Mouse (Mus musculus) intestine, postnatal 0 days (tissue): ENCODE data around the gene Ralbp1. TPM values are rescaled to one million over a fixed set of nuclear protein-coding genes. Genes with fewer than 3 reads are reported as not detected.

Experiments
- ATAC-seq: fragments of 200-750 bp; cut with Nextera tagmentation; 2 replicates; pipeline ENCODE4 v1.8.0; 2017; ENCODE audit warnings: mild to moderate bottlenecking, moderate TSS enrichment, moderate library complexity
- H3K27ac ChIP-seq: fragments of 300-500 bp; sonication (generic); 2 replicates; pipeline ENCODE4 v1.5.1; 2014; ENCODE audit warnings: mild to moderate bottlenecking, low read depth, low read length, moderate library complexity
- H3K27me3 ChIP-seq: fragments of 300-500 bp; sonication (generic); replicated peaks from 2 replicates; pipeline ENCODE4 v1.6.1; 2014; ENCODE audit warnings: low read length, mixed read lengths; ENCODE audit not compliant: control insufficient read depth, insufficient read depth
- H3K36me3 ChIP-seq: fragments of 300-500 bp; sonication (generic); 2 replicates; pipeline ENCODE4 v1.6.1; 2014; ENCODE audit warnings: mild to moderate bottlenecking, moderate library complexity; ENCODE audit not compliant: control insufficient read depth, insufficient read depth
- H3K4me1 ChIP-seq: fragments of 300-500 bp; sonication (generic); replicated peaks from 2 replicates; pipeline ENCODE4 v1.6.1; 2014; ENCODE audit warnings: antibody characterized with exemption, low read length, mixed read lengths; ENCODE audit not compliant: control insufficient read depth, insufficient read depth
- H3K4me2 ChIP-seq: fragments of 300-500 bp; sonication (generic); replicated peaks from 2 replicates; pipeline ENCODE4 v1.6.1; 2014; ENCODE audit warnings: low read depth, mild to moderate bottlenecking, moderate library complexity
- H3K4me3 ChIP-seq: fragments of 300-500 bp; sonication (generic); 2 replicates; pipeline ENCODE4 v1.5.1; 2014; ENCODE audit warnings: low read depth, low read length
- H3K9ac ChIP-seq: fragments of 300-500 bp; sonication (generic); 2 replicates; pipeline ENCODE4 v1.6.1; 2014; ENCODE audit warnings: mild to moderate bottlenecking, low read depth, low read length
- H3K9me3 ChIP-seq: fragments of 300-500 bp; sonication (generic); 2 replicates; pipeline ENCODE4 v1.6.1; 2016; ENCODE audit warnings: mixed run types; ENCODE audit not compliant: control insufficient read depth
- CTCF ChIP-seq: sonication (generic); IDR thresholded peaks from 2 replicates; pipeline ENCODE4 v1.5.1; 2016; ENCODE audit warnings: low read depth, mild to moderate bottlenecking, control low read depth, antibody characterized with exemption, moderate library complexity
- WGBS: fragments of 180-500 bp; shearing (Covaris S2); extraction: QIAGEN DNeasy Blood & Tissue Kit; methylation state at CpG from one replicate; pipeline ENCODE4 v1.1.7; 2014; 5-methylcytosine and 5-hydroxymethylcytosine counted together
- polyA plus RNA-seq: library from polyadenylated mRNA; unstranded; fragments of >200 nt; fragmentation: Nextera tagmentation; extraction: Ambion mirVana; gene quantifications from 2 replicates; pipeline ENCODE4 v1.2.1, GENCODE M21; 2015

Ralbp1 gene
- polyA plus RNA-seq, 1 experiment from 2014 or later = 57.4 TPM

- Histone ChIP-seq H3K4me3 (no peak overlapping the region), H3K36me3 (peaks cover 26% of the 10 kb centered on the region; the same call in 1 of the 2 replicates), H3K4me1 (peaks cover 7% of the 10 kb centered on the region; the same call in 1 of the 2 replicates), H3K9ac (no peak overlapping the region), H3K27ac (no peak overlapping the region), H3K27me3 (no peaks in the 10 kb centered on the region), H3K4me2 (no peak overlapping the region), H3K9me3 (no peaks in the 10 kb centered on the region)
- no peak for ATAC-seq
- 89% methylated on average over 4 of the region's 4 CpGs for WGBS
- no peak for TF ChIP-seq CTCF
These were observed 41.5 kb upstream of the Ralbp1 start for GRCm38 (mm10) chr17:65927077-65927476.

GRCm38 (mm10) chr17:65924218-65924617 is 38.6 kb upstream of the Ralbp1 start:
- no peak overlapping the region for H3K4me3 ChIP-seq
- H3K9ac ChIP-seq = no peak overlapping the region
- H3K4me1 ChIP-seq = no peaks in the 10 kb centered on the region
- no peaks in the 10 kb centered on the region for H3K27me3 ChIP-seq
- WGBS = 56% methylated on average over 5 of the region's 5 CpGs
- peaks cover 26% of the 10 kb centered on the region; the same call in 1 of the 2 replicates for H3K36me3 ChIP-seq
- ATAC-seq = no peak
- H3K9me3 ChIP-seq = no peaks in the 10 kb centered on the region
- no peak overlapping the region for H3K27ac ChIP-seq
- H3K4me2 ChIP-seq = no peak overlapping the region
- TF ChIP-seq CTCF = no peak

- no peaks in the 10 kb centered on the region for H3K27me3 ChIP-seq
- no peak overlapping the region for H3K4me3 ChIP-seq
- no peak overlapping the region for H3K27ac ChIP-seq
- TF ChIP-seq CTCF = no peak
- no peaks in the 10 kb centered on the region for H3K4me1 ChIP-seq
- no peak overlapping the region for H3K4me2 ChIP-seq
- no peak overlapping the region for H3K9ac ChIP-seq
- peaks cover 24% of the 10 kb centered on the region; the same call in 1 of the 2 replicates for H3K36me3 ChIP-seq
- 87% methylated on average over 6 of the region's 6 CpGs for WGBS
- no peaks in the 10 kb centered on the region for H3K9me3 ChIP-seq
- ATAC-seq = no peak
These were observed 36.4 kb upstream of the Ralbp1 start for GRCm38 (mm10) chr17:65921975-65922374.

- Histone ChIP-seq H3K4me1 (no peaks in the 10 kb centered on the region), H3K27me3 (no peaks in the 10 kb centered on the region), H3K36me3 (peaks cover 6% of the 10 kb centered on the region; the same call in 1 of the 2 replicates), H3K9ac (no peak overlapping the region), H3K4me3 (no peak overlapping the region), H3K4me2 (no peak overlapping the region), H3K27ac (no peak overlapping the region), H3K9me3 (no peaks in the 10 kb centered on the region)
- WGBS = 49% methylated on average over 3 of the region's 3 CpGs
- no peak for TF ChIP-seq CTCF
- peak; percentile 74 for ATAC-seq
These were observed 33.6 kb upstream of the Ralbp1 start for GRCm38 (mm10) chr17:65919235-65919634.

- peak overlapping the region; percentile 17; the same call in 1 of the 2 replicates for H3K4me2 ChIP-seq
- no peaks in the 10 kb centered on the region for H3K9me3 ChIP-seq
- H3K27ac ChIP-seq = peak overlapping the region; percentile 68
- H3K9ac ChIP-seq = no peak overlapping the region
- H3K4me1 ChIP-seq = no peaks in the 10 kb centered on the region
- H3K4me3 ChIP-seq = no peak overlapping the region
- 0 out of 2 replicates have a peak, but pooled peaks have one; percentile 40 for ATAC-seq
- no peaks in the 10 kb centered on the region for H3K36me3 ChIP-seq
- no peaks in the 10 kb centered on the region for H3K27me3 ChIP-seq
- TF ChIP-seq CTCF = no peak
- 44% methylated on average over 8 of the region's 8 CpGs for WGBS
These were observed 30.6 kb upstream of the Ralbp1 start for GRCm38 (mm10) chr17:65916135-65916668.

- Histone ChIP-seq H3K4me1 (no peaks in the 10 kb centered on the region), H3K27ac (no peak overlapping the region), H3K4me3 (no peak overlapping the region), H3K27me3 (no peaks in the 10 kb centered on the region), H3K4me2 (no peak overlapping the region), H3K9me3 (no peaks in the 10 kb centered on the region), H3K9ac (no peak overlapping the region), H3K36me3 (no peaks in the 10 kb centered on the region)
- WGBS = 65% methylated on average over 6 of the region's 6 CpGs
- ATAC-seq = no peak
- no peak for TF ChIP-seq CTCF
These were observed 28.5 kb upstream of the Ralbp1 start for GRCm38 (mm10) chr17:65914083-65914482.
